Mouse (Mus musculus): ENCODE measurements around the gene Fth1. TPM values are rescaled to one million over a fixed set of nuclear protein-coding genes. Genes with fewer than 3 reads are reported as not detected.

Fth1 gene
- polyA plus RNA-seq, 1 experiment from 2014 or later = 1,444 TPM

GRCm38 (mm10) chr19:9985190-9985899 lies 4.9 kb downstream of the Fth1 start:
- Histone ChIP-seq H3K9ac (no peak overlapping the region), H3K36me3 (ENCODE audit: poor library complexity, severe bottlenecking) (peaks cover 27% of the 10 kb centered on the region), H3K27me3 (no peaks in the 10 kb centered on the region), H3K4me1 (peaks cover 22% of the 10 kb centered on the region), H3K4me3 (no peak overlapping the region), H3K4me2 (no peak overlapping the region), H3K9me3 (replicated peaks) (no peaks in the 10 kb centered on the region), H3K27ac (no peak overlapping the region)
- ATAC-seq = no peak
- WGBS = 90% methylated on average over 6 of the region's 6 CpGs

DNA sequence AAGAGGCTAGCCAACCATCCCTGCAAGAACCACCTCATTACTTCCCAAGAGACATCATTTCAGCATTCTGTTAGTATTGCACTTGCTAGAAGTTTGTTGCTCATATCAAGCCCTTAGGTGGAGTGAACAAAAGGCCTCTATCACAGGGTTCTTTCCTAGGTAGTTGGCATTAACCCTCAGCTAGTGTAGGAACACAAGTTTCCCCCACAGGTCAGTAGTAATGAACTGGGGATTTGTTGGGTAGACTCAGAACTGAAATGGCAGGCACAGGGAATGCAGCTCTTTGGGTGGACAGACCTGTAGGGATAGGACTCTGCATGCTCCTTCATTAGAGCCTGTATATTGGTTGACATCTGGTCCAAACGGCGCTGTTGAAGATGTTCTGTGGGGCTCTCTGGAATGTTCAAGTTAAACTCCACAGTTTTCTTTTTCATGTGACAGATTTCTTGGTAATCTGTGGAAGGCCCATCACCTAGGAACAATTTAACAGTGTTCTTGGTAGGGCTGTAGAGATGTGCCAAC lies 5.6 kb downstream of the Fth1 start:
- no peak overlapping the region for H3K27ac ChIP-seq
- H3K9me3 ChIP-seq (replicated peaks) = no peaks in the 10 kb centered on the region
- ATAC-seq = no peak
- H3K9ac ChIP-seq = no peak overlapping the region
- H3K36me3 ChIP-seq (ENCODE audit: poor library complexity, severe bottlenecking) = peaks cover 27% of the 10 kb centered on the region
- 92% methylated on average over 2 of the region's 2 CpGs for WGBS
- H3K27me3 ChIP-seq = no peaks in the 10 kb centered on the region
- peaks cover 22% of the 10 kb centered on the region for H3K4me1 ChIP-seq
- no peak overlapping the region for H3K4me2 ChIP-seq
- no peak overlapping the region for H3K4me3 ChIP-seq

- no peak overlapping the region for H3K4me2 ChIP-seq
- no peak for ATAC-seq
- no peak overlapping the region for H3K4me3 ChIP-seq
- no peak overlapping the region for H3K27ac ChIP-seq
- H3K9me3 ChIP-seq (replicated peaks) = no peaks in the 10 kb centered on the region
- 64% methylated on average over 6 of the region's 6 CpGs for WGBS
- H3K9ac ChIP-seq = no peak overlapping the region
- peaks cover 13% of the 10 kb centered on the region for H3K4me1 ChIP-seq
- H3K36me3 ChIP-seq (ENCODE audit: poor library complexity, severe bottlenecking) = peaks cover 27% of the 10 kb centered on the region
- H3K27me3 ChIP-seq = no peaks in the 10 kb centered on the region
Observed at GRCm38 (mm10) chr19:9987192-9987591, 6.8 kb downstream of the Fth1 start.

DNA sequence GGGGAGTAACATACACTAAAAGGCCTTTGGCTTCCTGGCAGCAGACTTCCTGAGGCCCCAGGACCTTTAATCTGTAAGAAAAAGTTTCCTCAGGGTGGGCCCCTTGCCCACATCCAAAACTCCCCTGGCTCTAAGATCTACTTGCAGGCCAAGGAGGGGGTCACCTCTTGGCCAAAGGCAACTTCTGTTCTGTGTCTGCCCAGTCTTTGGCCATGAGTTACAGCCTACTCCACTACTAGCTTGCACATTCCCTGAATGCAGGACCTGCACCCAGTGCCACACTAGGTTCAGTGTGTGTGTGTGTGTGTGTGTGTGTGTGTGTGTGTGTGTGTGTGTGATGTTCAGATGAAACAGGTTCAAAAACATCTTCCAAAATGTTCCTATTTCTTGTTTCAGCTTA lies 7.2 kb downstream of the Fth1 start:
- ATAC-seq = no peak
- H3K36me3 ChIP-seq (ENCODE audit: poor library complexity, severe bottlenecking) = peaks cover 27% of the 10 kb centered on the region
- no peak overlapping the region for H3K4me3 ChIP-seq
- H3K4me2 ChIP-seq = no peak overlapping the region
- H3K9me3 ChIP-seq (replicated peaks) = no peaks in the 10 kb centered on the region
- peaks cover 13% of the 10 kb centered on the region for H3K4me1 ChIP-seq
- no peak overlapping the region for H3K9ac ChIP-seq
- H3K27me3 ChIP-seq = no peaks in the 10 kb centered on the region
- no peak overlapping the region for H3K27ac ChIP-seq

GRCm38 (mm10) chr19:9989171-9989883 lies 8.9 kb downstream of the Fth1 start:
- H3K36me3 ChIP-seq (ENCODE audit: poor library complexity, severe bottlenecking) = peaks cover 23% of the 10 kb centered on the region
- H3K4me3 ChIP-seq = no peak overlapping the region
- no peaks in the 10 kb centered on the region for H3K9me3 ChIP-seq (replicated peaks)
- H3K4me1 ChIP-seq = peaks cover under 1% of the 10 kb centered on the region; the same call in 1 of the 2 replicates
- no peak overlapping the region for H3K9ac ChIP-seq
- no peak overlapping the region for H3K27ac ChIP-seq
- H3K27me3 ChIP-seq = no peaks in the 10 kb centered on the region
- ATAC-seq = no peak
- 67% methylated on average over 17 of the region's 17 CpGs for WGBS
- no peak overlapping the region for H3K4me2 ChIP-seq

- H3K9ac ChIP-seq = no peak overlapping the region
- H3K4me2 ChIP-seq = no peak overlapping the region
- no peak overlapping the region for H3K27ac ChIP-seq
- H3K36me3 ChIP-seq (ENCODE audit: poor library complexity, severe bottlenecking) = peaks cover 17% of the 10 kb centered on the region
- ATAC-seq = no peak
- no peaks in the 10 kb centered on the region for H3K27me3 ChIP-seq
- H3K4me1 ChIP-seq = no peaks in the 10 kb centered on the region; the same call in 1 of the 2 replicates
- H3K4me3 ChIP-seq = no peak overlapping the region
- H3K9me3 ChIP-seq (replicated peaks) = no peaks in the 10 kb centered on the region
Observed at GRCm38 (mm10) chr19:9989884-9990256, 9.5 kb downstream of the Fth1 start.

- WGBS = 18% methylated on average over 5 of the region's 5 CpGs
- no peaks in the 10 kb centered on the region for H3K9me3 ChIP-seq (replicated peaks)
Observed at GRCm38 (mm10) chr19:9991304-9991703, 10.9 kb downstream of the Fth1 start.

GRCm38 (mm10) chr19:9992011-9992958 lies 11.9 kb downstream of the Fth1 start:
- no peak overlapping the region for H3K27ac ChIP-seq
- peak; percentile 59 for ATAC-seq

More at GRCm38 (mm10) chr19:9991304-9991703, 10.9 kb downstream of the Fth1 start:
- no peak overlapping the region for H3K4me3 ChIP-seq
- H3K9ac ChIP-seq = no peak overlapping the region
- H3K4me2 ChIP-seq = no peak overlapping the region; the same call in 1 of the 2 replicates
- no peaks in the 10 kb centered on the region for H3K27me3 ChIP-seq
- H3K27ac ChIP-seq = no peak overlapping the region
- peaks cover 3% of the 10 kb centered on the region; the same call in 1 of the 2 replicates for H3K36me3 ChIP-seq (ENCODE audit: poor library complexity, severe bottlenecking)
- no peaks in the 10 kb centered on the region; the same call in 1 of the 2 replicates for H3K4me1 ChIP-seq
- ATAC-seq = peak; percentile 25; the same call in 1 of the 2 replicates

DNA sequence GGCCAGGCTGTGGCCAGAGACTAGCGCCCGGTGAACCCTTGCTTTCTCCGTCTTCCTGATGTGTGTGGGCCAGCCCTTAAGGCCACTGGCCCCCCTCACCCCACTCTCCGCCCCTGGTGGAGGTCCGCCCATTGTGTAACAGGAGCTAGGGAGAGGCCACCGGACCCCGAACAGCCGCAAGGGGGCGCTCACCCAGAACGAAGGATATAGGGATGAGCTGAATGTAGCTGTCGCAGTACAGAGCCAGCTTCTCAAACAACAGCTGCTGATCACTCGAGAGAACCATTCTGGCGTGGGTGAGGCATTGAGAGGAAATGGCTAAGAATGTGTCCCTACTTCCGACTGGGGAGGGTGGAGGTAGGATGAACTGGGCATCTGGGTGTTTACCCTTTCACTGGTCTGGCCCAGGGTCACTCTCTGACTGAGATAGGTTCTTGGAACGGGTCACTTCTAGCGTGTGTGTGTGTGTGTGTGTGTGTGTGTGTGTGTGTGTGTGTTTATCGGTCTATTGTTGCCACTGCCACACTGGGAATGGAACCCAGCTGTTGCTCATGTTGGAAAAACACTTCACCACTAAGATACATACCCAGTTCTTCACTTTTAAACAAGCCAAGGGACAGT lies 12.7 kb downstream of the Fth1 start:
- 7% methylated on average over 17 of the region's 17 CpGs for WGBS
- H3K9me3 ChIP-seq (replicated peaks) = no peaks in the 10 kb centered on the region
- H3K4me2 ChIP-seq = peak overlapping the region; percentile 49
- H3K9ac ChIP-seq = peak overlapping the region; percentile 31
- H3K27me3 ChIP-seq = no peaks in the 10 kb centered on the region
- H3K36me3 ChIP-seq (ENCODE audit: poor library complexity, severe bottlenecking) = no peaks in the 10 kb centered on the region
- ATAC-seq = peak; percentile 90
- peak overlapping the region; percentile 24 for H3K4me3 ChIP-seq
- H3K27ac ChIP-seq = no peak overlapping the region
- no peaks in the 10 kb centered on the region; the same call in 1 of the 2 replicates for H3K4me1 ChIP-seq

More at GRCm38 (mm10) chr19:9992011-9992958, 11.9 kb downstream of the Fth1 start:
- Histone ChIP-seq H3K4me3 (peak overlapping the region; percentile 24), H3K9me3 (replicated peaks) (no peaks in the 10 kb centered on the region), H3K9ac (peak overlapping the region; percentile 31), H3K27me3 (no peaks in the 10 kb centered on the region), H3K4me2 (peak overlapping the region; percentile 49), H3K36me3 (ENCODE audit: poor library complexity, severe bottlenecking) (no peaks in the 10 kb centered on the region), H3K4me1 (no peaks in the 10 kb centered on the region; the same call in 1 of the 2 replicates)
- 44% methylated on average over 26 of the region's 26 CpGs for WGBS

DNA sequence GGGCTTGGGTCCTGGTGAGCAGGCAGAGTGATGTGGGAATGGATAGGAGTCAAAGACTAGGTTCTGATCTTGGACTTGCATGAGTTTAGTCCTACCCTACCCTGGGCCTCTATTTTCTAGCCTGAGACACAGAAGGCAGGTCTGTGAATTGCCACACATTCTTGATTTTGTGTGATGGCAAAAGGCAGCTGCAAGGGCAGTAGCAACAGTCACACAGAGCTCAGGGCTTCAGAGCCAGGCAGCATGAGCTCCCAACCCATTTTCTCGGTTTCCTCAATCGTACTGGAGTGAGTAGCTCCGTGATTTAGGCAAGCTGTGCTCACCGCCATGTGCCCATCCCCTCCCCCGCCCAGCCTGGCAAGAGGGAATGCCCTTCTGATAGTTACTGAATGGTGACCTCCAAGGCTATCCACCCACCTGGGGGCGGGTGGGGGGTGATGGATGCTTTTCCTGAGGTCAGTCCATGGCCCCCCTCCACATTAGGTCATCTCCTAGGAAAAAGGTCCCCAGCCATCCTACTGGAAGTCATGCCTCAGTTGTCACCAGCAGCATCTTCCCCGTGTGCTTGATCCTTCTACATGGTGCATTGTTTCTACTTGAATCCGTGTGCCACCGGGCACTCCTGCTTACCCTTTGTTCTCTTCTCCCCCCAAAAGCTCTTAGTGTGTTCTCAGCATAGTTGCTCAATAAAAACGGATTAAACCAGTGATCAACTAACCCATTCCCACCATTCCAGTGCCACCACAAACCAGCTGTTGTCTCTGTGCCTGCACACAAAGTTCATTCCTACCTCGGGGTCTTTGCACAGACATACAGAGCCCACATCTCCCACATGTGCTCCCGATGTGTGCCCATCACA lies 17.0 kb downstream of the Fth1 start:
- Histone ChIP-seq H3K27me3 (no peaks in the 10 kb centered on the region), H3K27ac (no peak overlapping the region), H3K9ac (no peak overlapping the region), H3K4me1 (no peaks in the 10 kb centered on the region; the same call in 1 of the 2 replicates), H3K4me3 (no peak overlapping the region), H3K9me3 (replicated peaks) (no peaks in the 10 kb centered on the region), H3K4me2 (no peak overlapping the region), H3K36me3 (ENCODE audit: poor library complexity, severe bottlenecking) (no peaks in the 10 kb centered on the region)
- ATAC-seq = no peak
- WGBS = 75% methylated on average over 12 of the region's 12 CpGs

DNA sequence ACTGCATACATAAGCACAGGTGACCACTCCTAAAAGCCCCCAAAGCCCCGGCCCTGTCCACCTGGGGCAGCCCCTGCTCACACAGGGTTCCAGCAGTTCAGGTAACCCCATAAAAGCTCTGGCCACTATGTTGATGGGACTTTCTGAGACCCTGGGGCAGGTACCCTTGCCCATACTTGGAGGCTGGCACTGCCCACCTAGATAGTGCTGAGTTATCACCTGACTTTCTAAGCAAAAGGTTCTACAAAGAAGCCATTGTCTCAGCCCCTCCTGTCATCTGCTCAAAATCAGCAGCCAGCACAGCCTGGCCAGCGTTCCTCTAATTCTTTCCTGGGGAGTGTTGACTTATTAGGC lies 17.6 kb downstream of the Fth1 start:
- H3K4me2 ChIP-seq = no peak overlapping the region
- H3K27me3 ChIP-seq = no peaks in the 10 kb centered on the region
- no peaks in the 10 kb centered on the region for H3K36me3 ChIP-seq (ENCODE audit: poor library complexity, severe bottlenecking)
- H3K27ac ChIP-seq = no peak overlapping the region
- WGBS = 80% methylated on average over 2 of the region's 2 CpGs
- no peaks in the 10 kb centered on the region for H3K9me3 ChIP-seq (replicated peaks)
- no peak overlapping the region for H3K4me3 ChIP-seq
- H3K4me1 ChIP-seq = no peaks in the 10 kb centered on the region; the same call in 1 of the 2 replicates
- H3K9ac ChIP-seq = no peak overlapping the region
- no peak for ATAC-seq
